17 mouse cellular contexts compared by ENCODE assay signal in genomic region chr1:132536416-132536815, GRCm38 (mm10).
DNase-seq lines count a peak whose midpoint lies in the region.
"Had no signal": no experiment of that assay in that cellular context is flagged by ENCODE, and none has a peak within 500 bp of the region (broad histone marks: within the 10 kb centered on the region; RNA-seq: fewer than 3 reads in every experiment).

No protein-coding gene starts in this region.

- peak; percentile 39 for DNase-seq in cerebellum, adult 8-10 months
- no peak for DNase-seq in cerebellum, adult 11 months
- DNase-seq in cerebellum, postnatal 14 days, result peak; percentile 55 to 59
- no peak for DNase-seq in cerebellum, postnatal 4 days (ENCODE audit: low spot score in 2 of 2)
- peak; percentile 66 for DNase-seq in adipocyte (ENCODE audit: low spot score)
- DNase-seq in cerebellum, postnatal 25 days, result peak; percentile 55 to 62
- no peak for DNase-seq in spleen, postnatal 10 days (ENCODE audit: low spot score in 2 of 2)
- DNase-seq in frontal cortex, postnatal 36 days (ENCODE audit: low spot score in 2 of 2), result no peak
- DNase-seq: adrenal gland, adult 2 months; adrenal gland, postnatal 14 days; B cell, adult 2 months; embryo, embryonic 11 days; gastrocnemius, postnatal 10 days; gastrocnemius, postnatal 36 days; heart, adult 2 months; heart, postnatal 14 days; kidney, adult 2 months had no signal

Comparison
In these comparisons a context has a peak if more than half of its experiments do, and no peak if none do; other contexts are left out.
1. DNase-seq: peak in cerebellum, adult 8-10 months (single experiment), cerebellum, postnatal 14 days (2 of 2), adipocyte (single experiment) and cerebellum, postnatal 25 days (2 of 2); none in cerebellum, adult 11 months (single experiment), cerebellum, postnatal 4 days (0 of 2), spleen, postnatal 10 days (0 of 2) and frontal cortex, postnatal 36 days (0 of 2).